Mouse (Mus musculus) adrenal gland, adult 10 weeks (tissue): ENCODE results near the gene Dync1h1. TPM values are rescaled to one million over a fixed set of nuclear protein-coding genes. Genes with fewer than 3 reads are reported as not detected.

Source experiments
- polyA plus RNA-seq: library from polyadenylated mRNA; stranded (reverse); fragments of 350-450 nt; fragmentation: Illumina TruSeq; extraction: RNeasy Lipid Tissue Mini Kit (QIAGEN cat#74804); gene quantifications from one replicate; pipeline ENCODE4 v1.2.3, GENCODE M21; 2014; ENCODE audit warnings: low read depth, low replicate concordance

The Dync1h1 gene
- 15.8 TPM for polyA plus RNA-seq

DNA sequence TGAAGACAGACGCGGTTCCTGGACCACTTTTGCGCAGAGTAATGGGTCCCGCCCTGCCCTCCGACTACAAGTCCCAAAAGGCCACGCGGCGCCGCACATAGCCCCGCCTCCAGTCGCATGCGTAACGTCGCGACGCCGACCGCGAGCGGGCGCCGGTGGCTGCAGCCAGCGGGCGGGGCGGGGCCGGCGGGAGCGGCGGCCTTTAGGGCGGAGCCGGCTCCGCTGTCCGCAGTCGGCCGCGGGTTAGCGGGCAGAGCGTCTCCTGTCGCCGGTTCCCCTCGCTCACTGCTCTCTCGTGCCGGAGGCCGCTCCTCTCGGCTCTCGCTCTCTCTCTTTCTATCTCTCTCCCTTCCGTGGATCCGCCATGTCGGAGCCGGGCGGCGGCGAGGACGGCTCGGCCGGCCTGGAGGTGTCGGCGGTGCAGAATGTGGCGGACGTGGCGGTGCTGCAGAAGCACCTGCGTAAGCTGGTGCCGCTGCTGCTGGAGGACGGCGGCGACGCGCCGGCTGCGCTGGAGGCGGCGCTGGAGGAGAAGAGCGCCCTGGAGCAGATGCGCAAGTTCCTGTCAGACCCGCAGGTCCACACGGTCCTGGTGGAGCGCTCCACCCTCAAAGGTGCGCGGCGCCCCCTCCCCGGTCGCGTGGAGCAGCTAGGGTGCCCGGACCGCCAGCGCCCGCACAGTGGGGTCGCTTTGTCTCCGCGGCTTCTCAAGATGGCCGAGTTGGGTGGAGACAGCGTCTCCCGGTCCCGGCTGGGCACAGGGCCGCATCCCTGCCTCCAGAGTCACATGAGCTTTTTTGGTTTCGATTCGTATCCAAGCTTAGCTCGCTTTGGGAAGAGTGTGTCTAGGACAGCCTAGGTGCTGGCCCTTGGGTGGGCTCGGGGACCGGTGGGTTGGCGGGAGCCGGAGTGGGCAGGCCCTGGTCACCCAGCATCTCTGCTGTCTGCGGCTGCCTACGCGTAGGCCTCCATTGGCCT is at the start of gene Dync1h1:
Dync1h1 (plus strand) TSS at position 212 of the 978 bp plus-strand sequence.

DNA sequence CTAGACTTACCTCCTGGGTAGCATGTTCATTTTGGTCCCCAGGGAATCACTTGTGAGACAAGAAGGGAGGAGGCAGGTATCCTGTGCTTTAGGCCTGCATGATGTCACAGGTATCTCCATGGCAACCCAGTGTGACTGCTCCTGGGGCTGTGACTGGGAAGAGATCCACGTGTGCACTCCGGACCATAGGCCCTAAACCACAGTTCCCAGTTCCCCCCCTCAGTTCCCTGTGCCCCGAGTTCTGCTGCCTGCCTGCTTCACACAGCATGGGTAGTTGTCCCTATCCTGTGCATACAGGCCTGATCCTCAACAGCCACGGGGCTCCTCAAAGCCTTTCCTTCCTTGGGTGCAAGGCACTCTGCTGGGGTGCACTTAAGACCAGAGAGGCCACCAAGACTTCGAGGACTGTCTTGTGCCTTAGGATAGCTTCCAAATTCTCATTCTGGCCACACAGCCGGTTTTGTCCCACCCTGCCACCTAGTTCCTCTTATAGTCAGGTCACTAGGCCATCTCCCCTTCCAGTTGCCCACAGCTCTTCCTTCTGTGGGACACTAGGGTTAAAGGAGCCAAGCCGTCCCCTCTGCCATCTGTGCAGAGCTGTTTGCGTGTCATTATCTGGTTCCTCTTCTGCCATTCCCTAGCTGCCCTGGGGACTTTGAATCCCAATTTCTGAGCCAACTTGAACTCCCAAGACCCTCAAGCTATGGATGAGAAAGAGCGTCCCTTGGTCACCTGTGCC is 81.5 kb downstream of the Dync1h1 start, which contains the start of gene 1700001K19Rik:
1700001K19Rik (minus strand) TSS at position 59 of the 739 bp plus-strand sequence.

DNA sequence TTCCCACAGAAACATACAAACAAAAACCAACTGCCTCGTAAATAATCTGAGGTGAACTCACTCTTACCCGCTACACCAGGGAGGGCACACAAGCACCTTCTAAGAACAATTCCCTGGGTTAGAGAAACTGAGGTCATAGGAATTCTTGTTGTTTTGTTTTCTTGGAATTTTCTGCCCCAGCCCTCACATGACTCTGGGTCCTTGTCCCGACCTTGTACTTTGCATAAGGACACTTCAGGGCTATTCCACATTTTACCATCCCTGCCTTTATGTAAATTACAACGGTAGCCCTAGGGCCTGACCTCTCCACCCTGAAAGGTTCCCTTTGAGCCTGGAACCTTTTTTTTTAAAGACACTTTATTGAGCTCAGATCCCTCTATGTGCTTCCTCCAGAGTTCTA is 101.3 kb downstream of the Dync1h1 start, which contains the start of gene Hsp90aa1:
Hsp90aa1 (minus strand) TSS at position 173 of the 400 bp plus-strand sequence.

Other genes with a start within 250 kb of the Dync1h1 start
- gene Ppp2r5c, start 154.3 kb upstream of the Dync1h1 start, polyA plus RNA-seq: 187 TPM
- gene 1700001K19Rik, start 81.2 kb downstream of the Dync1h1 start, polyA plus RNA-seq: not detected
- 3,299 TPM for gene Hsp90aa1, start 101.3 kb downstream of the Dync1h1 start, polyA plus RNA-seq
- 44.5 TPM for gene Wdr20, start 136.5 kb downstream of the Dync1h1 start, polyA plus RNA-seq
- gene Mok, start 239.5 kb downstream of the Dync1h1 start, polyA plus RNA-seq: 0.70 TPM
- gene Zfp839, start 248.8 kb downstream of the Dync1h1 start, polyA plus RNA-seq: 6.7 TPM